Mouse (Mus musculus) embryonic facial prominence, embryonic 13.5 days (tissue): ENCODE measurements around the gene Olfr223. TPM values are rescaled to one million over a fixed set of nuclear protein-coding genes. Genes with fewer than 3 reads are reported as not detected.
"Not testable (repeated sequence)": the region's sequence is repeated elsewhere in the genome, so short reads cannot be mapped to it uniquely, and the experiment has no call there.

ENCODE experiments used
- ATAC-seq: fragments of 200-750 bp; cut with Nextera tagmentation; 2 replicates; pipeline ENCODE4 v1.8.0; 2017; ENCODE audit warnings: low read depth; ENCODE audit not compliant: insufficient number of reproducible peaks, insufficient read depth, low FRiP score, low TSS enrichment
- H3K27ac ChIP-seq: fragments of 300-500 bp; sonication (generic); 2 replicates; pipeline ENCODE4 v1.5.1; 2015; ENCODE audit warnings: moderate library complexity, mild to moderate bottlenecking, inconsistent platforms
- H3K27me3 ChIP-seq: fragments of 300-500 bp; sonication (generic); 2 replicates; pipeline ENCODE4 v1.6.1; 2015; ENCODE audit warnings: mild to moderate bottlenecking, inconsistent platforms
- H3K36me3 ChIP-seq: fragments of 300-500 bp; sonication (generic); 2 replicates; pipeline ENCODE4 v1.6.1; 2015; ENCODE audit warnings: mild to moderate bottlenecking, inconsistent platforms
- H3K4me1 ChIP-seq: fragments of 300-500 bp; sonication (generic); 2 replicates; pipeline ENCODE4 v1.6.1; 2015; ENCODE audit warnings: inconsistent platforms
- H3K4me2 ChIP-seq: fragments of 300-500 bp; sonication (generic); 2 replicates; pipeline ENCODE4 v1.6.1; 2015; ENCODE audit warnings: moderate library complexity, mild to moderate bottlenecking, inconsistent platforms
- H3K4me3 ChIP-seq: fragments of 300-500 bp; sonication (generic); 2 replicates; pipeline ENCODE4 v1.5.1; 2015; ENCODE audit warnings: mild to moderate bottlenecking, inconsistent platforms
- H3K9ac ChIP-seq: fragments of 300-500 bp; sonication (generic); 2 replicates; pipeline ENCODE4 v1.6.1; 2015; ENCODE audit warnings: mild to moderate bottlenecking, inconsistent platforms
- H3K9me3 ChIP-seq: fragments of 300-500 bp; sonication (generic); 2 replicates; pipeline ENCODE4 v1.6.1; 2016; ENCODE audit warnings: inconsistent platforms
- WGBS: fragments of 180-500 bp; shearing (Covaris S2); methylation state at CpG from one replicate; pipeline ENCODE4 v1.1.7; 2015; ENCODE audit warnings: mixed read lengths; 5-methylcytosine and 5-hydroxymethylcytosine counted together
- polyA plus RNA-seq: library from polyadenylated mRNA; unstranded; fragments of >200 nt; fragmentation: Nextera tagmentation; extraction: Ambion mirVana; gene quantifications from 2 replicates; pipeline ENCODE4 v1.2.1, GENCODE M21; 2015

The Olfr223 gene
- polyA plus RNA-seq, 1 experiment from 2014 or later: not detected

- Histone ChIP-seq H3K4me3 (no peak overlapping the region), H3K27ac (no peak overlapping the region), H3K36me3 (no peaks in the 10 kb centered on the region), H3K4me1 (no peaks in the 10 kb centered on the region), H3K9ac (no peak overlapping the region), H3K27me3 (no peaks in the 10 kb centered on the region), H3K9me3 (no peaks in the 10 kb centered on the region), H3K4me2 (no peak overlapping the region)
- 90% methylated on average over 8 of the region's 8 CpGs for WGBS
- ATAC-seq: no peak
Measured at GRCm38 (mm10) chr11:59589496-59589895, 3.6 kb downstream of the Olfr223 start.

- ATAC-seq: no peak
- H3K9ac ChIP-seq: no peak overlapping the region
- H3K4me1 ChIP-seq: no peaks in the 10 kb centered on the region
- H3K27ac ChIP-seq: no peak overlapping the region
- no peaks in the 10 kb centered on the region for H3K9me3 ChIP-seq
- WGBS: 22% methylated on average over 6 of the region's 6 CpGs
- no peak overlapping the region for H3K4me3 ChIP-seq
- no peaks in the 10 kb centered on the region for H3K36me3 ChIP-seq
- no peaks in the 10 kb centered on the region for H3K27me3 ChIP-seq
- H3K4me2 ChIP-seq: no peak overlapping the region
Measured at GRCm38 (mm10) chr11:59584539-59584938, 8.6 kb downstream of the Olfr223 start.

- peaks cover 13% of the 10 kb centered on the region; the same call in 1 of the 2 replicates for H3K27me3 ChIP-seq
- not testable (repeated sequence) for H3K4me3 ChIP-seq, H3K9ac ChIP-seq, ATAC-seq, H3K27ac ChIP-seq, H3K9me3 ChIP-seq, H3K4me1 ChIP-seq, H3K36me3 ChIP-seq, H3K4me2 ChIP-seq
Measured at GRCm38 (mm10) chr11:59576135-59576534, 17.0 kb downstream of the Olfr223 start, which contains the start of gene Olfr222. Olfr222 (minus strand) TSS chr11:59576235.

- H3K4me3 ChIP-seq: no peak overlapping the region
- no peak overlapping the region for H3K4me2 ChIP-seq
- no peaks in the 10 kb centered on the region for H3K36me3 ChIP-seq
- no peaks in the 10 kb centered on the region for H3K9me3 ChIP-seq
- 50% methylated on average over 9 of the region's 9 CpGs for WGBS
- ATAC-seq: no peak
- H3K27ac ChIP-seq: no peak overlapping the region
- H3K9ac ChIP-seq: no peak overlapping the region
- H3K4me1 ChIP-seq: no peaks in the 10 kb centered on the region
- peaks cover 15% of the 10 kb centered on the region for H3K27me3 ChIP-seq
Measured at GRCm38 (mm10) chr11:59575726-59576125, 17.4 kb downstream of the Olfr223 start.

GRCm38 (mm10) chr11:59569306-59569705, 23.8 kb downstream of the Olfr223 start:
- H3K4me2 ChIP-seq: no peak overlapping the region
- peaks cover 10% of the 10 kb centered on the region for H3K27me3 ChIP-seq
- H3K4me1 ChIP-seq: no peaks in the 10 kb centered on the region
- H3K4me3 ChIP-seq: no peak overlapping the region
- no peaks in the 10 kb centered on the region for H3K36me3 ChIP-seq
- no peak overlapping the region for H3K27ac ChIP-seq
- WGBS: 61% methylated on average over 3 of the region's 3 CpGs
- no peaks in the 10 kb centered on the region for H3K9me3 ChIP-seq
- no peak for ATAC-seq
- no peak overlapping the region for H3K9ac ChIP-seq

- Histone ChIP-seq H3K27me3 (no peaks in the 10 kb centered on the region), H3K4me1 (no peaks in the 10 kb centered on the region), H3K9me3 (no peaks in the 10 kb centered on the region), H3K4me3 (no peak overlapping the region), H3K36me3 (no peaks in the 10 kb centered on the region), H3K9ac (no peak overlapping the region), H3K27ac (no peak overlapping the region), H3K4me2 (no peak overlapping the region)
- 75% methylated on average over 9 of the region's 9 CpGs for WGBS
- no peak for ATAC-seq
Measured at GRCm38 (mm10) chr11:59562837-59563236, 30.3 kb downstream of the Olfr223 start.

GRCm38 (mm10) chr11:59562336-59562735, 30.8 kb downstream of the Olfr223 start:
- no peak overlapping the region for H3K4me2 ChIP-seq
- no peak overlapping the region for H3K9ac ChIP-seq
- no peaks in the 10 kb centered on the region for H3K27me3 ChIP-seq
- no peaks in the 10 kb centered on the region for H3K4me1 ChIP-seq
- no peaks in the 10 kb centered on the region for H3K36me3 ChIP-seq
- ATAC-seq: no peak
- WGBS: 91% methylated on average over 4 of the region's 4 CpGs
- H3K9me3 ChIP-seq: no peaks in the 10 kb centered on the region
- H3K4me3 ChIP-seq: no peak overlapping the region
- no peak overlapping the region for H3K27ac ChIP-seq

GRCm38 (mm10) chr11:59560906-59561305, 32.2 kb downstream of the Olfr223 start:
- H3K4me1 ChIP-seq: no peaks in the 10 kb centered on the region
- ATAC-seq: no peak
- H3K4me2 ChIP-seq: no peak overlapping the region
- no peaks in the 10 kb centered on the region for H3K36me3 ChIP-seq
- no peaks in the 10 kb centered on the region for H3K9me3 ChIP-seq
- H3K27ac ChIP-seq: no peak overlapping the region
- no peak overlapping the region for H3K9ac ChIP-seq
- WGBS: 62% methylated on average over 3 of the region's 3 CpGs
- no peak overlapping the region for H3K4me3 ChIP-seq
- no peaks in the 10 kb centered on the region for H3K27me3 ChIP-seq

- H3K4me1 ChIP-seq: no peaks in the 10 kb centered on the region
- H3K27ac ChIP-seq: no peak overlapping the region
- H3K36me3 ChIP-seq: no peaks in the 10 kb centered on the region
- no peak overlapping the region for H3K9ac ChIP-seq
- ATAC-seq: no peak
- WGBS: 80% methylated on average over 8 of the region's 8 CpGs
- H3K4me3 ChIP-seq: no peak overlapping the region
- no peaks in the 10 kb centered on the region for H3K9me3 ChIP-seq
- H3K4me2 ChIP-seq: no peak overlapping the region
- H3K27me3 ChIP-seq: no peaks in the 10 kb centered on the region
Measured at GRCm38 (mm10) chr11:59554535-59554934, 38.6 kb downstream of the Olfr223 start.

GRCm38 (mm10) chr11:59554127-59554526, 39.0 kb downstream of the Olfr223 start:
- 92% methylated on average over 11 of the region's 11 CpGs for WGBS
- Histone ChIP-seq H3K4me2 (no peak overlapping the region), H3K36me3 (no peaks in the 10 kb centered on the region), H3K27ac (no peak overlapping the region), H3K4me1 (no peaks in the 10 kb centered on the region), H3K4me3 (no peak overlapping the region), H3K27me3 (no peaks in the 10 kb centered on the region), H3K9ac (no peak overlapping the region), H3K9me3 (no peaks in the 10 kb centered on the region)
- ATAC-seq: no peak

GRCm38 (mm10) chr11:59544005-59544404, 49.1 kb downstream of the Olfr223 start:
- Histone ChIP-seq H3K27me3 (no peaks in the 10 kb centered on the region), H3K4me2 (no peak overlapping the region), H3K4me1 (no peaks in the 10 kb centered on the region), H3K36me3 (no peaks in the 10 kb centered on the region), H3K27ac (no peak overlapping the region), H3K9ac (no peak overlapping the region), H3K9me3 (no peaks in the 10 kb centered on the region), H3K4me3 (no peak overlapping the region)
- 84% methylated on average over 9 of the region's 9 CpGs for WGBS
- ATAC-seq: no peak

GRCm38 (mm10) chr11:59543376-59543775, 49.7 kb downstream of the Olfr223 start:
- H3K4me2 ChIP-seq: no peak overlapping the region
- H3K4me1 ChIP-seq: peaks cover 2% of the 10 kb centered on the region; the same call in 1 of the 2 replicates
- H3K4me3 ChIP-seq: no peak overlapping the region
- no peak for ATAC-seq
- no peak overlapping the region for H3K27ac ChIP-seq
- H3K9me3 ChIP-seq: no peaks in the 10 kb centered on the region
- H3K9ac ChIP-seq: no peak overlapping the region
- 85% methylated on average over 3 of the region's 3 CpGs for WGBS
- no peaks in the 10 kb centered on the region for H3K36me3 ChIP-seq
- no peaks in the 10 kb centered on the region for H3K27me3 ChIP-seq

GRCm38 (mm10) chr11:59542442-59542841, 50.6 kb downstream of the Olfr223 start:
- no peaks in the 10 kb centered on the region for H3K9me3 ChIP-seq
- no peak for ATAC-seq
- no peak overlapping the region for H3K4me2 ChIP-seq
- no peak overlapping the region for H3K9ac ChIP-seq
- no peak overlapping the region for H3K4me3 ChIP-seq
- peaks cover 11% of the 10 kb centered on the region for H3K4me1 ChIP-seq
- no peak overlapping the region for H3K27ac ChIP-seq
- H3K36me3 ChIP-seq: no peaks in the 10 kb centered on the region
- WGBS: 74% methylated on average over 6 of the region's 6 CpGs
- H3K27me3 ChIP-seq: no peaks in the 10 kb centered on the region
